Mouse (Mus musculus) MEL (cell line): ENCODE data around the gene Rassf5. TPM values are rescaled to one million over a fixed set of nuclear protein-coding genes. Genes with fewer than 3 reads are reported as not detected.

Experiments used
- DNase-seq: peaks from one replicate; pipeline ENCODE4 v3.0.0; 2011; ENCODE audit warnings: low read depth, low spot score
- H3K27ac ChIP-seq: 2 replicates; pipeline ENCODE4 v1.5.1; 2012; ENCODE audit warnings: low read depth, mild to moderate bottlenecking, control low read depth, low read length, moderate library complexity; ENCODE audit not compliant: control insufficient read depth
- H3K27me3 ChIP-seq, 2 experiments: fragments of 150-350 bp in 1 of 2; sonication (generic) in 1 of 2; 2 replicates each; pipeline ENCODE4 v1.6.1; 2012; ENCODE audit warnings: low read length in 2 of 2, mild to moderate bottlenecking in 2 of 2, improper control_type of control experiment in 1 of 2, moderate library complexity in 1 of 2; ENCODE audit not compliant: insufficient read depth in 2 of 2, control insufficient read depth in 1 of 2
- H3K36me3 ChIP-seq, 2 experiments: 2 replicates each; pipeline ENCODE4 v1.6.1; 2012 to 2014; ENCODE audit warnings: low read length in 2 of 2, improper control_type of control experiment in 1 of 2, inconsistent platforms in 1 of 2, mild to moderate bottlenecking in 1 of 2; ENCODE audit not compliant: insufficient read depth in 2 of 2, control insufficient read depth in 1 of 2
- H3K4me1 ChIP-seq, 2 experiments: fragments of 150-350 bp in 1 of 2; sonication (generic) in 1 of 2; 2 replicates each; pipeline ENCODE4 v1.6.1; 2012; ENCODE audit warnings: low read length in 2 of 2, improper control_type of control experiment in 1 of 2, mild to moderate bottlenecking in 1 of 2; ENCODE audit not compliant: insufficient read depth in 2 of 2, control insufficient read depth in 1 of 2
- H3K4me3 ChIP-seq, 2 experiments: fragments of 150-350 bp in 1 of 2; sonication (generic) in 1 of 2; 2 replicates each; pipeline ENCODE4 v1.5.1; 2012; ENCODE audit warnings: low read depth in 2 of 2, low read length in 2 of 2, mild to moderate bottlenecking in 2 of 2, moderate library complexity in 2 of 2, control low read depth in 1 of 2, improper control_type of control experiment in 1 of 2; ENCODE audit not compliant: control insufficient read depth in 1 of 2, insufficient read depth in 1 of 2
- H3K79me2 ChIP-seq: 2 replicates; pipeline ENCODE4 v1.6.1; 2012; ENCODE audit warnings: mild to moderate bottlenecking, low read length, moderate library complexity; ENCODE audit not compliant: control insufficient read depth, poor library complexity, insufficient read depth
- H3K9ac ChIP-seq: 2 replicates; pipeline ENCODE4 v1.6.1; 2012; ENCODE audit warnings: low read depth, mild to moderate bottlenecking, control low read depth, low read length, moderate library complexity; ENCODE audit not compliant: control insufficient read depth, poor library complexity, severe bottlenecking
- H3K9me3 ChIP-seq: fragments of 150-350 bp; sonication (generic); replicated peaks from 2 replicates; pipeline ENCODE4 v1.6.1; 2012; ENCODE audit warnings: mild to moderate bottlenecking, low read length, improper control_type of control experiment, moderate library complexity; ENCODE audit not compliant: insufficient read depth
- BHLHE40 ChIP-seq: IDR thresholded peaks from 2 replicates; pipeline ENCODE4 v1.6.1; 2012; ENCODE audit warnings: low read depth, mild to moderate bottlenecking, inconsistent platforms, low read length, improper control_type of control experiment, borderline replicate concordance
- CTCF ChIP-seq, 3 experiments: IDR thresholded peaks in 2 of 3; conservative IDR thresholded peaks in 1 of 3; 2 replicates each; pipeline ENCODE4 v1.5.1; 2011 to 2012; ENCODE audit warnings: low read length in 3 of 3, low read depth in 2 of 3, mild to moderate bottlenecking in 2 of 3, improper control_type of control experiment in 1 of 3, inconsistent platforms in 1 of 3, mixed read lengths in 1 of 3, moderate library complexity in 1 of 3; ENCODE audit not compliant: control insufficient read depth in 1 of 3, insufficient read depth in 1 of 3, poor library complexity in 1 of 3, severe bottlenecking in 1 of 3
- E2F4 ChIP-seq: IDR thresholded peaks from 2 replicates; pipeline ENCODE4 v1.6.1; 2011; ENCODE audit warnings: low read depth, low read length, improper control_type of control experiment, borderline replicate concordance
- EP300 ChIP-seq, 2 experiments: IDR thresholded peaks; 2 replicates each; pipeline ENCODE4 v1.6.1; 2011; ENCODE audit warnings: improper control_type of control experiment in 2 of 2, low read length in 2 of 2, low read depth in 1 of 2, mild to moderate bottlenecking in 1 of 2
- GATA1 ChIP-seq: IDR thresholded peaks from 2 replicates; pipeline ENCODE4 v1.6.1; 2011; ENCODE audit warnings: low read depth, low read length, improper control_type of control experiment
- JUND ChIP-seq: IDR thresholded peaks from 2 replicates; pipeline ENCODE4 v1.6.1; 2011; ENCODE audit warnings: low read depth, mild to moderate bottlenecking, improper control_type of control experiment, low read length
- KAT2A ChIP-seq: conservative IDR thresholded peaks from 2 replicates; pipeline ENCODE4 v1.6.1; 2012; ENCODE audit warnings: low read depth, low read length, improper control_type of control experiment, inconsistent platforms
- MAX ChIP-seq: IDR thresholded peaks from 2 replicates; pipeline ENCODE4 v1.6.1; 2011; ENCODE audit warnings: low read length, improper control_type of control experiment
- MEF2A ChIP-seq: IDR thresholded peaks from 2 replicates; pipeline ENCODE4 v1.6.1; 2014; ENCODE audit warnings: low read depth, mild to moderate bottlenecking, inconsistent platforms, low read length, improper control_type of control experiment; ENCODE audit not compliant: poor library complexity, insufficient replicate concordance, severe bottlenecking; ENCODE audit errors: extremely low read depth
- MXI1 ChIP-seq: IDR thresholded peaks from 2 replicates; pipeline ENCODE4 v1.6.1; 2011; ENCODE audit warnings: mild to moderate bottlenecking, low read depth, low read length, improper control_type of control experiment
- MYB ChIP-seq: IDR thresholded peaks from 2 replicates; pipeline ENCODE4 v1.6.1; 2011; ENCODE audit warnings: mild to moderate bottlenecking, low read depth, low read length, improper control_type of control experiment
- MYC ChIP-seq: IDR thresholded peaks from 2 replicates; pipeline ENCODE4 v1.6.1; 2011; ENCODE audit warnings: low read depth, mild to moderate bottlenecking, low read length, improper control_type of control experiment, moderate library complexity
- NRF1 ChIP-seq: IDR thresholded peaks from 2 replicates; pipeline ENCODE4 v1.6.1; 2014; ENCODE audit warnings: low read depth, mild to moderate bottlenecking, inconsistent platforms, low read length, improper control_type of control experiment, moderate library complexity; ENCODE audit not compliant: poor library complexity, insufficient read depth, severe bottlenecking
- POLR2A ChIP-seq, 2 experiments: IDR thresholded peaks; 2 replicates each; pipeline ENCODE4 v1.6.1; 2011 to 2012; ENCODE audit warnings: low read length in 2 of 2, mild to moderate bottlenecking in 2 of 2, control low read depth in 1 of 2, improper control_type of control experiment in 1 of 2, low read depth in 1 of 2, moderate library complexity in 1 of 2; ENCODE audit not compliant: control insufficient read depth in 1 of 2, insufficient read depth in 1 of 2, poor library complexity in 1 of 2
- POLR2AphosphoS2 ChIP-seq: IDR thresholded peaks from 2 replicates; pipeline ENCODE4 v1.6.1; 2011; ENCODE audit warnings: low read length, improper control_type of control experiment
- POLR2AphosphoS5 ChIP-seq: IDR thresholded peaks from 2 replicates; pipeline ENCODE4 v1.6.1; 2012; ENCODE audit warnings: low read depth, borderline replicate concordance, mild to moderate bottlenecking, inconsistent platforms, low read length, moderate library complexity, mixed read lengths
- RAD21 ChIP-seq: IDR thresholded peaks from 2 replicates; pipeline ENCODE4 v1.6.1; 2011; ENCODE audit warnings: mild to moderate bottlenecking, low read depth, low read length, improper control_type of control experiment
- RCOR1 ChIP-seq: IDR thresholded peaks from 2 replicates; pipeline ENCODE4 v1.6.1; 2012; ENCODE audit warnings: low read depth, mild to moderate bottlenecking, inconsistent platforms, low read length, improper control_type of control experiment
- SIN3A ChIP-seq: IDR thresholded peaks from 2 replicates; pipeline ENCODE4 v1.6.1; 2012; ENCODE audit warnings: low read length, improper control_type of control experiment, inconsistent platforms
- SMC3 ChIP-seq: IDR thresholded peaks from 2 replicates; pipeline ENCODE4 v1.6.1; 2011; ENCODE audit warnings: low read depth, low read length, improper control_type of control experiment
- TAL1 ChIP-seq: IDR thresholded peaks from 2 replicates; pipeline ENCODE4 v1.6.1; 2012; ENCODE audit warnings: mild to moderate bottlenecking, inconsistent platforms, low read length, moderate library complexity, mixed read lengths
- UBTF ChIP-seq: IDR thresholded peaks from 2 replicates; pipeline ENCODE4 v1.6.1; 2012; ENCODE audit warnings: low read depth, mild to moderate bottlenecking, inconsistent platforms, low read length, improper control_type of control experiment, moderate library complexity, borderline replicate concordance; ENCODE audit not compliant: insufficient read depth
- USF2 ChIP-seq, 2 experiments: IDR thresholded peaks; 2 replicates each; pipeline ENCODE4 v1.6.1; 2011 to 2012; ENCODE audit warnings: improper control_type of control experiment in 2 of 2, low read length in 2 of 2, borderline replicate concordance in 1 of 2, inconsistent platforms in 1 of 2, low read depth in 1 of 2, mild to moderate bottlenecking in 1 of 2; ENCODE audit not compliant: insufficient read depth in 1 of 2
- ZC3H11A ChIP-seq: IDR thresholded peaks from 2 replicates; pipeline ENCODE4 v1.6.1; 2012; ENCODE audit warnings: low read depth, mild to moderate bottlenecking, inconsistent platforms, low read length, improper control_type of control experiment
- ZKSCAN1 ChIP-seq: IDR thresholded peaks from 2 replicates; pipeline ENCODE4 v1.6.1; 2012; ENCODE audit warnings: low read depth, mild to moderate bottlenecking, inconsistent platforms, low read length, improper control_type of control experiment, moderate library complexity
- ZMIZ1 ChIP-seq: IDR thresholded peaks from 2 replicates; pipeline ENCODE4 v1.6.1; 2012; ENCODE audit warnings: low read depth, mild to moderate bottlenecking, inconsistent platforms, low read length, improper control_type of control experiment, moderate library complexity
- ZNF384 ChIP-seq: IDR thresholded peaks from 2 replicates; pipeline ENCODE4 v1.6.1; 2012; ENCODE audit warnings: low read depth, mild to moderate bottlenecking, inconsistent platforms, low read length, improper control_type of control experiment
- polyA plus RNA-seq, 2 experiments: library from polyadenylated mRNA; stranded (reverse) in 1 of 2; unstranded in 1 of 2; fragments of >175 nt in 1 of 2; fragments of >200 nt in 1 of 2; gene quantifications; 2 replicates each; pipeline versions ENCODE4 v1.2.1 to v1.2.4; 2012; ENCODE audit warnings: low replicate concordance in 2 of 2, low read depth in 1 of 2; ENCODE audit not compliant: insufficient read length in 2 of 2, insufficient read depth in 1 of 2, missing spikeins in 1 of 2
- total RNA-seq: library from RNA; depleted of rRNA; stranded (reverse); fragments of 300-350 nt; gene quantifications from 2 replicates; pipeline ENCODE4 v1.2.3, GENCODE M21; 2012

The Rassf5 gene
- total and polyA plus RNA-seq, 3 experiments: 14.8 to 28.8 TPM; not detected in 1

DNA sequence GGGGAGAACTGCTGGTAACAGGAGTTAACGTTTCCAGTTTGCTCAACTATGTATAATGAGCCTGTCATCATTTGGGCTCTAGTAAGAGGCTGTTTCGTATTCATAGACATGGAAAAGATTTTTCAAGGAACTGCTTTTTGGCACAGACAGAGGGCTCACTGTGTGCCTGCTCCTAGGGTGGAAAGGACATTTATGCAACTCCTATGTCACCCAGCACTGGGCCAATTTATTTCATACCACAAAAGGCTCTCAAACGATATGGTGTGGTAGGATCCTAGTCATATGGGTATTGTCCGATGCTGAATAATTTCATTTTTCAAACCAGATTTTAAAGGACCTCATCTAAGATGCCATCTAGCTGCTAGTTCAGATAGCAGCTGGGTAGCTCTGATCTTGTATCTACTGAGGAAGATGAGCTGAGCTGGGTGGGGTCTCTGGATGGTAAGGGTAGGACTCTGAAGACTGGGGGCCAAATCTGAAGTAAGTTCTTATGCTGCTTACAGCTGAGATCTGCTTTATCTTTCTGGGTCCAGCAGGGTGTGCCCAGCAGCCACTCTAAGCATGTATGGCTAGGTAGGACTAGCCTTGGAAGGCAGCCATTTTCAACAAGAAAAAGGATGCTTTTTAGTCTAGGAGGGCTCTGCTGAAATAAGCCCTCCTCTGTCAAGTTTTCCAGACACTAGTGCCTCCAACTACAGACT lies 48.3 kb upstream of the Rassf5 start (continued):
- no peak for TF ChIP-seq E2F4
- no peak for TF ChIP-seq KAT2A
- no peak for TF ChIP-seq EP300 (IDR thresholded peaks at IDR 0.05; ENCODE audit: low read depth in 1 of 2, low read length in 2 of 2)
- no peak for TF ChIP-seq SIN3A
- TF ChIP-seq GATA1: no peak
- TF ChIP-seq MXI1: no peak
- TF ChIP-seq MAX: no peak
- peak in 2 of 3 experiments; percentile 5 to 46; a peak in 2 of 6 replicates for TF ChIP-seq CTCF (IDR thresholded peaks at IDR 0.05 in 2 of 3, conservative IDR thresholded peaks at IDR 0.05 in 1 of 3; ENCODE audit: control insufficient read depth in 1 of 3, insufficient read depth in 1 of 3, low read depth in 2 of 3, low read length in 3 of 3, poor library complexity in 1 of 3, severe bottlenecking in 1 of 3)
- no peak for TF ChIP-seq USF2 (IDR thresholded peaks at IDR 0.05; ENCODE audit: borderline replicate concordance in 1 of 2, insufficient read depth in 1 of 2, low read depth in 1 of 2, low read length in 2 of 2)

- H3K79me2 ChIP-seq: no peaks in the 10 kb centered on the region
- no peaks in the 10 kb centered on the region for H3K27me3 ChIP-seq
- no peaks in the 10 kb centered on the region for H3K9me3 ChIP-seq
- no peak overlapping the region for H3K9ac ChIP-seq
- TF ChIP-seq CTCF (IDR thresholded peaks at IDR 0.05 in 2 of 3, conservative IDR thresholded peaks at IDR 0.05 in 1 of 3; ENCODE audit: control insufficient read depth in 1 of 3, insufficient read depth in 1 of 3, low read depth in 2 of 3, low read length in 3 of 3, poor library complexity in 1 of 3, severe bottlenecking in 1 of 3) (peak; percentile 82 to 95 (median 85)), ZC3H11A (peak; percentile 96), ZKSCAN1 (no peak), ZNF384 (no peak), SIN3A (0 out of 2 replicates have a peak, but pooled peaks have one; percentile 37), MXI1 (no peak), RAD21 (peak; percentile 95), SMC3 (peak; percentile 99), POLR2AphosphoS5 (no peak)
- TF ChIP-seq, all 39 proteins: peak for 5
- Histone ChIP-seq H3K4me1 (no peaks in the 10 kb centered on the region), H3K27ac (no peak overlapping the region), H3K36me3 (peaks cover 0 to 3% of the 10 kb centered on the region in 2 experiments; a peak in 2 of 4 replicates), H3K4me3 (no peak overlapping the region)
- peak; percentile 81 for DNase-seq
Observed at GRCm38 (mm10) chr1:131290648-131291047, 45.6 kb upstream of the Rassf5 start.

GRCm38 (mm10) chr1:131288938-131289337 lies 43.9 kb upstream of the Rassf5 start:
- Histone ChIP-seq H3K36me3 (peaks cover 0 to 1% of the 10 kb centered on the region in 2 experiments; a peak in 1 of 4 replicates), H3K27me3 (no peaks in the 10 kb centered on the region), H3K9ac (no peak overlapping the region), H3K27ac (no peak overlapping the region), H3K4me1 (no peaks in the 10 kb centered on the region), H3K4me3 (no peak overlapping the region), H3K9me3 (no peaks in the 10 kb centered on the region), H3K79me2 (no peaks in the 10 kb centered on the region)
- no peak for DNase-seq
- TF ChIP-seq BHLHE40 (no peak), MEF2A (no peak), POLR2AphosphoS5 (no peak), POLR2A (IDR thresholded peaks at IDR 0.05; ENCODE audit: control insufficient read depth in 1 of 2, insufficient read depth in 1 of 2, low read depth in 1 of 2, low read length in 2 of 2, poor library complexity in 1 of 2) (no peak), TAL1 (no peak), ZMIZ1 (no peak), MYC (no peak), JUND (no peak), ZC3H11A (no peak), E2F4 (no peak), POLR2AphosphoS2 (no peak), MYB (no peak), NRF1 (no peak), KAT2A (no peak), UBTF (no peak), RCOR1 (no peak), MXI1 (no peak)
